Mouse (Mus musculus) naive thymus-derived CD4-positive, alpha-beta T cell, adult 5 months (primary cell): ENCODE results near the gene Pvrig. TPM values are rescaled to one million over a fixed set of nuclear protein-coding genes. Genes with fewer than 3 reads are reported as not detected.

Experiments used
- polyA plus RNA-seq: library from polyadenylated mRNA; unstranded; fragments of 100-300 nt; shearing (Covaris generic); gene quantifications from one replicate; pipeline ENCODE4 v1.2.1, GENCODE M21; 2017

The Pvrig gene
- not detected for polyA plus RNA-seq

GRCm38 (mm10) chr5:138341661-138342060 is at the start of gene Pvrig:
TSS of gene Pvrig (plus strand) at chr5:138341961.

Other genes with a start within 250 kb of the Pvrig start
- 29.1 TPM for gene Zscan21, start 225.1 kb upstream of the Pvrig start, polyA plus RNA-seq
- gene Zfp113, start 186.2 kb upstream of the Pvrig start, polyA plus RNA-seq = 7.7 TPM
- 129 TPM for gene Cops6, start 180.9 kb upstream of the Pvrig start, polyA plus RNA-seq
- 11.9 TPM for gene Ap4m1, start 170.0 kb upstream of the Pvrig start, polyA plus RNA-seq
- 108 TPM for gene Mcm7, start 169.5 kb upstream of the Pvrig start, polyA plus RNA-seq
- gene Taf6, start 154.5 kb upstream of the Pvrig start, polyA plus RNA-seq = 33.2 TPM
- 14.6 TPM for gene Cnpy4, start 154.5 kb upstream of the Pvrig start, polyA plus RNA-seq
- not detected for gene Mblac1, start 147.6 kb upstream of the Pvrig start, polyA plus RNA-seq
- not detected for gene Nxpe5, start 116.1 kb upstream of the Pvrig start, polyA plus RNA-seq
- 24.9 TPM for gene Lamtor4, start 86.5 kb upstream of the Pvrig start, polyA plus RNA-seq
- 20.3 TPM for gene BC037034, start 77.9 kb upstream of the Pvrig start, polyA plus RNA-seq
- 0.22 TPM for gene Gal3st4, start 69.1 kb upstream of the Pvrig start, polyA plus RNA-seq
- not detected for gene Gm43720, start 62.0 kb upstream of the Pvrig start, polyA plus RNA-seq
- gene Gpc2, start 62.0 kb upstream of the Pvrig start, polyA plus RNA-seq = 1.9 TPM
- gene Stag3, start 61.7 kb upstream of the Pvrig start, polyA plus RNA-seq = 0.27 TPM
- 15.9 TPM for gene Zfp157, start 99.5 kb downstream of the Pvrig start, polyA plus RNA-seq
- gene 1700123K08Rik, start 222.8 kb downstream of the Pvrig start, polyA plus RNA-seq = not detected